Comparison of ENCODE assay signal across 9 mouse cellular contexts in genomic region chr7:113711356-113711755, GRCm38 (mm10). TPM values are rescaled to one million over a fixed set of nuclear protein-coding genes. Genes with fewer than 3 reads are reported as not detected.
A peak's percentile ranks its signal among the peaks of the same experiment; 100 is the strongest.
DNase-seq lines count a peak whose midpoint lies in the region; TF ChIP-seq lines count a peak whose summit lies in the region.
"Not testable (repeated sequence)": the region's sequence is repeated elsewhere in the genome, so short reads cannot be mapped to it uniquely, and the experiment has no call there.
"Had no signal": no experiment of that assay in that cellular context is flagged by ENCODE, and none has a peak within 500 bp of the region (broad histone marks: within the 10 kb centered on the region; RNA-seq: fewer than 3 reads in every experiment).

No protein-coding gene starts in this region.

- not testable (repeated sequence) for TF ChIP-seq CTCF in cerebellum, adult 2 months (IDR thresholded peaks at IDR 0.05; ENCODE audit: borderline replicate concordance, insufficient read depth, low read depth, low read length); layer of hippocampus, adult 2 months (conservative IDR thresholded peaks at IDR 0.05)

- not testable (repeated sequence) for H3K27me3 ChIP-seq in cerebellum, adult 2 months (ENCODE audit: control insufficient read depth, insufficient read depth, low read length)

- not testable (repeated sequence) for H3K4me3 ChIP-seq in cerebellum, adult 2 months (replicated peaks; ENCODE audit: insufficient read depth, low read depth, low read length); layer of hippocampus, adult 2 months

- peak overlapping the region; percentile 48 for H3K27ac ChIP-seq in cerebellum, adult 2 months (ENCODE audit: insufficient read depth, low read length)
- H3K27ac ChIP-seq in layer of hippocampus, adult 2 months: peak overlapping the region; percentile 61

- H3K4me1 ChIP-seq in cerebellum, adult 2 months (ENCODE audit: control insufficient read depth, insufficient read depth, low read length): peaks cover 31% of the 10 kb centered on the region

- WGBS in cerebellum, adult 2 months: 25% methylated on average over 3 of the region's 3 CpGs

- TF ChIP-seq POLR2A in cerebellum, adult 2 months (IDR thresholded peaks at IDR 0.05; ENCODE audit: borderline replicate concordance, insufficient read depth, low read length): not testable (repeated sequence)

- DNase-seq in brain, adult 2 months (ENCODE audit: low read depth, low spot score): peak; percentile 23
- DNase-seq in cerebellum, adult 11-12 months: peak; percentile 44
- DNase-seq in cerebellum, adult 2 months: peak in 1 of 2 experiments; percentile 60
- peak; percentile 61 for DNase-seq in cerebellum, adult 9-10 months
- peak; percentile 29 to 33 for DNase-seq in cerebellum, postnatal 10 days
- DNase-seq in heart, adult 11 months: peak; percentile 30
- not testable (repeated sequence) for DNase-seq in layer of hippocampus, adult 2 months (ENCODE audit: low spot score in 2 of 2)

RNA-seq across cellular contexts. Expression of gene Spon1, which starts 54.4 kb away (rescaled TPM):
- 38.2 and 38.7 TPM in 2 replicates for polyA plus RNA-seq in cerebellum, adult 2 months (2012; rRNA removed)
- 10 to 100 TPM; 68.1 to 68.6 TPM for total RNA-seq in layer of hippocampus, adult 2 months (2021)
- total RNA-seq: CH12.LX had no signal
- polyA plus RNA-seq: G1E had no signal
